Mouse (Mus musculus) embryonic stem cell, embryonic (primary cell): ENCODE results near the gene Cilp.

ENCODE experiments used
- CTCF ChIA-PET, 4 experiments: fragments of 300-600 bp in 2 of 4; fragments of 350-600 bp in 2 of 4; sonication (Branson Sonifier 250); formaldehyde crosslinking; loops; one replicate each; lab custom pipeline; 2022; ENCODE audit warnings: inconsistent platforms in 2 of 4; lab: Charles Lee
- POLR2A ChIA-PET, 4 experiments: fragments of 300-600 bp in 2 of 4; fragments of 350-600 bp in 2 of 4; sonication (Branson Sonifier 250); formaldehyde crosslinking; loops; one replicate each; lab custom pipeline; 2022; ENCODE audit warnings: antibody characterized with exemption in 4 of 4, inconsistent platforms in 1 of 4; lab: Charles Lee

Gene Cilp

DNA sequence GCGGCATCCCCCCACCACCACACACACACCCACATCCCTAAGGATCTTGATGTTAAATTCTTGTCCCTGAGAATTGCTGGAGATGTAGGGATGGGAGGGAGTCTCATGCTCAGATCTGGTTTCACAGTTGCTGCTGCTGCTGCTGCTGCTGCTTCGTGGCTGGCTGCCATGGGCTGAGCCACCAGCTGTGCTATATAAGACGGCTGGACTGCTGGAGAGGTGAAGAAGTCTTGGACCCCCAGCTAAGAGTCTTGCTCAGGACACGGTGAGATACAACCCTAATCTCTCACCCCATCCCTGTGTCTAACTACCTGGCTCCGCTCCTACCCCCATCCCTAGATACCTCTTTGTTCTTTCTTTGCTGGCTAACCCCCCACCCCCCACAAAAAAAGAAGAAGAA is at the start of gene Cilp:
Gene Cilp (plus strand): TSS at position 222 of the 400 bp plus-strand sequence.
- ChIA-PET POLR2A (interaction anchor here in 3 of 4 experiments (0.6 to 3.0 kb wide), 4 partner anchors 10 to 314 kb away, joined by 3 to 10 read pairs (median 3); no protein-coding TSS in a partner anchor), CTCF (no interaction called here)

DNA sequence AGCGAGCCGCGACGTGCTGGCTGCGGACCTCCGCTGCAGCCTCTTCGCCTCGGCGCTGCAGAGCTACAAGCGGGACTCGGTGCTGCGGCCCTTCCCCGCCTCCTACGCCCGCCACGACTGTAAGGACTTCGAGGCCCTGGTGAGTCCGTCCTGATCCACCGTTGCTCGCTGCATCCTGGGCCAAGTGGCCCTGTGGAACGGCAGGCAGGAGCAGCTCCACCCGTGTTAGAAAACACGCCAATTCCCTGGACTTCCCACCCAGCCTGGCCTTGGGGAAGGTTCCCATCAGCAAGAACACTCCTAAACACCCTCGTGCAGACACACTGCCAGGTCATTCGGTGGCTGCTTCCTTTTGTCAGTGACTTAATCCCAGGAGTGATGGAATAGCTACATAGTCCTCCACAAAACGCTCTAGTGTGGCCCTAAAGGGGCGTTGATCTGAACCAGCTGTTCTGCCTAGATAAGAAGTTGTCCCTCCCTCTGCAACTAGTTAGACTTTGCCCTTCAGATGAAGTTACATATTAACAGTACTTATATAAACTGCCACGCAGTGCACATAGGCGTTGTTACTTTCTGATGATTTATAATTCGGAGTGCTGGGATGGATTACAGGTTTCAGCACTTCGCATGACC is 49.4 kb upstream of the Cilp start:
- POLR2A ChIA-PET = interaction anchor here (0.5 to 16.2 kb wide), 82 partner anchors 8 to 750 kb away, joined by 3 to 238 read pairs (median 4); partner anchors contain the start of genes Parp16 (in 3 of the 4), Plekho2 (in 2 of the 4), Cilp (in 1 of the 4) and Dennd4a (in 1 of the 4)
- CTCF ChIA-PET = interaction anchor here (0.5 to 2.2 kb wide), 18 partner anchors 9 to 1032 kb away, joined by 3 to 11 read pairs (median 4); no protein-coding TSS in a partner anchor

DNA sequence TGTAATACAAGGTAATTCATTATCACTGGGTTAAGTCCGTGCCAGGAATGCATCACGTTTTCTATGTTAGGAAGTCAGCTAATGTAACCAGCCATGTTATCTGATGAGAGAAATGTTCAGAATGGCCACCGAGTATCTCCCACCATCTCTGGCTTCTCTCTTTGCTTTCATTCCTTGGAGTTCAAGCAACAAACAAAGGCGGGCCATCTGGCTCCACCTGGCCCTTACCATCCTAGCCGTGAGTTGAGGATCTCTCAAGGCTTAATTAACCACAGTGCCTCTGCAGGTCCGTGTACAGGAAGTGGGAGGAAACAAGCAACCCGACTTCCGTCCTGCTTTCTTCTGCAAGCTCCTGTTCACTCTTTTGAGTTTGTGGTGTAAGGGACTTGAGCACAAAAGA is 48.0 kb upstream of the Cilp start:
- ChIA-PET CTCF (interaction anchor here in 1 of 4 experiments (1.2 kb wide), 1 partner anchor 9 kb away, joined by 3 read pairs; no protein-coding TSS in a partner anchor), POLR2A (interaction anchor here in 2 of 4 experiments (0.9 to 16.2 kb wide), 7 partner anchors 9 to 216 kb away, joined by 3 to 238 read pairs (median 4); partner anchors contain the start of gene Parp16 (in 1 of the 2))

DNA sequence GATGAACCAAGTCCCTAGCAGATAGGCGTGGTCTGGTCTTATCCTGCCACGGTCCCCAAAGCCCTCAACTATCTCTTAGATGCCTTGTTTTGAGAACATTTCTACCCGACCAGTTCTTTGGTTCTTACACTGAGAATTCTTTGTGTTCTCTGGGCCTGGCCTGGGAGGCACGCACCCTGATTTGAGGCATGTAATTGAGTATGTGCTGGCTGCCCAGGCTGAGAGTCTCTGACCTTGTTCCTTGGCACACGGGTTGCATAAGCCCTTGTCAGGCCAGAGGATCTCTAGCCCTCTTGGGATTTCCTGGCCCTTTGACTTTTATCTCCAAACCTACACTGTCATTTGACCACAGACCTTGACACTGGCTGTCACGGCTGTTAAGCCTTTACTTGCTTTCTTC is 47.3 kb upstream of the Cilp start:
- POLR2A ChIA-PET = interaction anchor here in 2 of 4 experiments (0.9 to 16.2 kb wide), 7 partner anchors 9 to 215 kb away, joined by 3 to 238 read pairs (median 4); partner anchors contain the start of gene Parp16 (in 1 of the 2)
- CTCF ChIA-PET = interaction anchor here in 1 of 4 experiments (1.2 kb wide), 1 partner anchor 8 kb away, joined by 3 read pairs; no protein-coding TSS in a partner anchor

DNA sequence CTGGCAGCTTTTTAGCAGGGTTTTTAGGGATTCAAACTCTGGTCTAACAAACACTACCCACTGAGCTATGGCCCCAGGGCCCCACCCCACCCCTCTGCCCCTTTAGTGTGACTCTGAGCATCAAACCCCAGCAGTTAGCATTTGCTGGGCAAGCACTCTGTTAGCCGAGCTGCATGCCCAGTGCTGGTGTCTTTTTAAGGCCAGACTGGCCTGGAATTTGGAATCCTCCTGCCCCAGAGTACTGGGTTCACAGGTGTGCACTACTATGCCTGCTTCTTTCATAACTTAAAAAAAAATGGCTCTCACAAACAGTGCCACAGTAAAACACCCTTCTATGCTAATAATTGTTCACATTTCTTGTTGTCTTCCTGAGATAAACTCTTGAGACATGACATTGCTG is 46.1 kb upstream of the Cilp start:
- CTCF ChIA-PET = no interaction called here
- POLR2A ChIA-PET = interaction anchor here (0.6 to 16.2 kb wide), 10 partner anchors 9 to 213 kb away, joined by 3 to 238 read pairs (median 3); partner anchors contain the start of gene Parp16 (in 1 of the 4)

DNA sequence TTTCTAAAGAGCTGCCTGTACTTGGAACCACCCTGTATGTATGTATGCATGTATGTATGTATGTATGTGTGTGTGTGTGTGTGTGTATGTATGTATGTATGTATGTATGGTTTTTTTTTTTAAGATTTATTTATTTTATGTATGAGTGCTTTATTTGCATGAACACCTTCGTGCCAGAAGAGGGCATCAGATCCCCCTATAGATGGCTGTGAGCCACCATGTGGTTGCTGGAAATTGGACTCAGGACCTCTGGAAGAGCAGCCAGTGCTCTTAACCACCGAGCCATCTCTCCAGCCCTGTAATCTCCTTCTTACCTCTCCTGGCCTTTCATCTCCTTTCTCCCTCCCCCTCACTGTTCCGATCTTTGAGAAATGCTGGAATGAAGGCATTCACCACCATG is 44.6 kb upstream of the Cilp start:
- ChIA-PET POLR2A (interaction anchor here in 2 of 4 experiments (0.8 to 16.2 kb wide), 3 partner anchors 19 to 199 kb away, joined by 3 to 238 read pairs (median 3); partner anchors contain the start of genes Hacd3 (in 1 of the 2) and Parp16 (in 1 of the 2)), CTCF (interaction anchor here in 1 of 4 experiments (0.6 kb wide), 1 partner anchor 22 kb away, joined by 10 read pairs; no protein-coding TSS in a partner anchor)

DNA sequence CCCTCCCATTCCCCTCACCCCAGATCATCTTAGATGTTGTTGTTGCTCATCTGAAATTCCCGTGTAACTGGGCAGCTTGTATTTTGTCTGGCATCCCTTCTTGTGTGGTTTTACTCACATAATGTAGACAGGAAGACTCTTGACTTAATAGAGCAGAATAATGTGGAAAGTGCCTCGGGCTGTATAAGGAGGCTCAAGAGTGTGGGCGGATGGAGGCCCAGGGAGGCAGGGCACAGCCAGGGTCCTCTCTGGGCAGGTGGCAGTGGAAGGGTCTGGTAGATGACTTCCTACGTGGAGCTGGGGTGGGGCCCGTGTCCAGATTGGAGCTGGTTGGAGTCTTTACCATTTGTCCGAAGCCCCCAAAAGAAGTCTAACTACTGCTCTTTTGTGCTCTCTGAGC is 41.1 kb upstream of the Cilp start:
- CTCF ChIA-PET = interaction anchor here in 1 of 4 experiments (0.7 to 3.4 kb wide), 2 partner anchors 9 to 32 kb away, joined by 3 to 11 read pairs; no protein-coding TSS in a partner anchor
- POLR2A ChIA-PET = interaction anchor here in 3 of 4 experiments (0.6 to 16.2 kb wide), 7 partner anchors 9 to 127 kb away, joined by 3 to 238 read pairs (median 7); partner anchors contain the start of gene Parp16 (in 1 of the 3)

DNA sequence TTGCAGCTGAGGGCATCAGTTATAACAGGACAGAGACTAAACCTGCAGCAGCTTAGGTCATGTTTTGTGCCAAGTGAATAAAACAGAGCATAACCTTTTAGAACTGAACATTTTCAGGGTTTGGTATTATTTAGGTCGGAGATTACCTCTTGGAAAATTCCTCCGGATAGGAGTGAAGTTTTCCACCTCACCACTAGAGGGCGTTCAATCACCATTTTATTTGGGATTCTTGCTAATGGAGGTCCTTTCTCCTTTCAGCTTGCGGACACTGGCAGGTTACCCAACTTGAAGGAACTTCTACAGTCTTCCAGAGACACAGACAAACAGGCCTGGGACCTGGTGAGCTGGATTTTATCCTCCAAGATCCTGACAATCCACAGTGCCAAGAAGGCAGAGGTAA is 39.2 kb upstream of the Cilp start:
- ChIA-PET CTCF (interaction anchor here (0.6 to 3.4 kb wide), 22 partner anchors 9 to 1937 kb away, joined by 3 to 11 read pairs (median 4); no protein-coding TSS in a partner anchor), POLR2A (interaction anchor here in 3 of 4 experiments (0.9 to 16.2 kb wide), 7 partner anchors 9 to 30 kb away, joined by 3 to 238 read pairs (median 3); partner anchors contain the start of gene Parp16 (in 1 of the 3))

DNA sequence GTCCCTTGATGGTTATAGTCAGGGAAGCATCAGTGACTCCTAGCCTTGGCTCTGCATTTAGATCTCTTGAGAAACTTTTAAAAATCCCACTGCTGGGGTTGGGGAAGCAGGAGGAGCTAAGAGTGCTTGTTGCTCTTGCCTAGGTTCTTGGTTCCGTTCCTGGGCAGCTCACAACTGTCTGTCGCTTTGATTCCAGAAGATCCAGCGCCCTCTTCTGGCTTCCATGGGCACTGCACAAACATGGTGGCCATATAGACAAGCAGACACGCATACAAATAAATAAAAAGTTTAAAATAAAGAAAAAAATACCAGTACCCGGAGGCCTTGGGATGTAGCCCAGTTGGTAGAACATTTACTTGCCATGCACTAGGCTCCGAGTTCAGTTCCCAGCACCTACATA is 34.7 kb upstream of the Cilp start:
- POLR2A ChIA-PET = interaction anchor here in 3 of 4 experiments (0.6 to 4.1 kb wide), 9 partner anchors 12 to 65 kb away, joined by 3 to 25 read pairs (median 6); no protein-coding TSS in a partner anchor

DNA sequence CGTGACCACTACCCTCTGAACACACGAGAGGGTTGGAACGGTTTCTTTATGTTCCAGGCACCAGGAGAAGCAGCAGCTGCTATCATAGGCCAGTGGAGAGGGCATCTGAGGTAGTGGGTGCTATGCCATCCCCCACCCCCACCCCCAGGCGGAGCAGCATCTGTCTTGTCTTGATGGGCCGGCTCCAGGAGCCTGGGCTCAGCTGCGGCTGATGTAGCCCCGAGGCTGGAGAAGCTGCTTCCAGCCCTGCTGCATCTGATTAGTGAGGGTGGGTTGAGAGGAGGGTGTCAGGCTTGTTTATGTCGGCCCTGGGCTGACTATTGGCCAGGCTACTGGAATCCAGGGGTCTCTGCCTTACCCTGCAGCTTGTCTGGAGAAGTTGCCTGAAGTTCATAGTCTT is 33.7 kb upstream of the Cilp start:
- CTCF ChIA-PET = interaction anchor here in 2 of 4 experiments (0.6 to 0.9 kb wide), 2 partner anchors 48 to 553 kb away, joined by 3 to 5 read pairs; no protein-coding TSS in a partner anchor

More for the DNA sequence above, 34.7 kb upstream of the Cilp start:
- CTCF ChIA-PET = interaction anchor here in 2 of 4 experiments (0.6 to 1.6 kb wide), 8 partner anchors 12 to 72 kb away, joined by 3 to 8 read pairs (median 5); no protein-coding TSS in a partner anchor

DNA sequence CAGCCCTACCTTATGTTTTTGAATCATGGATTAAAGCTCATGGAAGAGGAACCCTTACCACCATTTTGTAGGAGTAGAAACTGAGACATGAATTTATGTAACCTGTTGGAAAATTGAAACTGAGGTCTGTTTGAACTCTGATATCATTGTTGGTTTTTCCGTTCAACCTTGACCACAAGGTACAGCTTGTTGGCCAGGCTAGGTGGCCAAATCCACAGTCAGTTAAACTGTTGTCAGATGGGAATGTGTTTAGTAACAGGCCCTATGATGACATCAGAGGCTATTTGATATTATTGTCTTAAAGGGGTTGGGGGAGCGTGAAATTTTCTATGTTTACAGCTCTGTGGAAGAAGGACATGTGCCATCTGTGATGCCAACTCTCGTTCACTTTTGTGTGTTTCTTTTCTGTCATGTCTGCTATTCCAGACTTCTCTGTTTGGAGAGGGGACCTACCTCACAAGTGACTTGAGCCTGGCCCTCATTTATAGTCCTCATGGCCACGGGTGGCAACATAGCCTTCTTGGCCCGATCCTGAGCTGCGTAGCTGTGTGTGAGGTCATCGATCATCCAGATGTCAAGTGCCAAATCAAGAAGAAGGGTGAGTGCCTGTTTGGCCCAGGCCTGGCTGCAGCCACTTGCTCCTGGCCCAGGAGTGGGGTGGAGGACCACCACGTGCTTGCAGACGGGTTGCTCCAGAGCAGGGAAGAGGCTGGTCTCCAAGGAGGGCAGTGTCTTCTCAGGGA is 31.6 kb upstream of the Cilp start:
- ChIA-PET CTCF (interaction anchor here in 1 of 4 experiments (1.3 kb wide), 1 partner anchor 39 kb away, joined by 4 read pairs; no protein-coding TSS in a partner anchor), POLR2A (interaction anchor here (0.7 to 1.8 kb wide), 8 partner anchors 14 to 510 kb away, joined by 3 to 6 read pairs (median 4); no protein-coding TSS in a partner anchor)

More for the DNA sequence above, 33.7 kb upstream of the Cilp start:
- POLR2A ChIA-PET = interaction anchor here in 2 of 4 experiments (1.1 to 4.1 kb wide), 7 partner anchors 13 to 54 kb away, joined by 3 to 25 read pairs (median 6); no protein-coding TSS in a partner anchor

DNA sequence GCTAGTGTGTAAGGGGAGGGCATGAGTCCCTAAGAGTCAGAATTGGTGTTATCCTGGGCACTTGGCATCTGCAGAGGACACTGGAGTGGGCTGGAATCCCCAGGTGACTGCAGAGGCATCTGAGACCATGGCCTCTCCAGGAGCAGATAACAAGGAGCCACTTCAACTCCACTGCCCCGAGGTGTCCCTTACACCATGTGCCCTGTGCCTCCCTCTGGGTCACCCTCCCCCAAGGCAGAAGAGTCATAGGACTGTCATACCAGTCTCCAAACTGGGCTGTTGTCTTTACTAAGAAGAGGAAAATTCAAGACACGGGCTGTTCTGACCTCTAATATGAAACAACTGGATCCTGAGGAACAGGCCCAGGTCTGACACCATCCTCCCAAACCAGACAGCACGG is 30.2 kb upstream of the Cilp start:
- POLR2A ChIA-PET = interaction anchor here in 3 of 4 experiments (0.6 to 1.7 kb wide), 6 partner anchors 9 to 38 kb away, joined by 3 to 5 read pairs (median 3); no protein-coding TSS in a partner anchor
- CTCF ChIA-PET = no interaction called here

DNA sequence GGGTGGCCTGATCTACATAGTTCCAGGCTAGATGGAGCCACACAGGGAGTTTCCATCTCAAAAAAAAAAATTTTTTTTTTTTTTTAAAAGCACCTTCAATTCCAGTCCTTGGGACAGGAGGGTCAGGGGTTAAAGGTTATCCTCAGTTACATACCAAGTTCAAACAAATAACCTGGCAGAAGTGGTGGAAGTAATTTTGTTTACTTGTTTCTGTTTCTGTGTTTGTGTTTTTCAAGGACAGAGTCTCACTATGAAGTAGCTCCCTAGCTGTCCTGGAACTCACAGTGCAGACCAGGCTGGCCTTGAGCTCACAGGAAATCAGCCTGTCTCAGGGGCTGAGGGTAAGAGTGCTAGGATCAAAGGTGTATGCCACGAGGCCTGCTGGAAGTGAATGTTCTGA is 29.4 kb upstream of the Cilp start:
- ChIA-PET CTCF (no interaction called here), POLR2A (interaction anchor here (0.6 to 2.9 kb wide), 12 partner anchors 10 to 828 kb away, joined by 3 to 10 read pairs (median 3); no protein-coding TSS in a partner anchor)

DNA sequence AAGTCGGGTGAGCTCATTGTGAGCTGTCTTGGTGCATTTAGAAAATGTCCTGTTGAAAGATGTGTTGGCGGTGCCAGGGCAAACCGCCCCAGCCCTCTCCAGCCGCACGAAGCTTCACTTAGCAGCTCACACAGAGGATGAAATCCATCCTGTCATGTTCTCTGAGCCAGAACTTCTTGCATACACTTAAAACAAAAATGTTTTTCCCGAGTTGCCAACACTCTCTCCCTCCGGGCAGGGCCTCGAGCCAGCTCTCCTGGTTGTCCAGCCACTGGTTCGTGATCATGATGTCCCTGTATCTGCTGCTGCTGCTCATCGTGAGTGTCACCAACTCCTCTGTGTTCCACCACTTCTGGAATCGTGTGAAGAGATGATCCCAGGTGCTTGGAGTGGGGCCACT is 27.4 kb upstream of the Cilp start:
- ChIA-PET CTCF (interaction anchor here in 3 of 4 experiments (0.6 to 0.7 kb wide), 6 partner anchors 12 to 361 kb away, joined by 3 to 5 read pairs (median 3); no protein-coding TSS in a partner anchor), POLR2A (interaction anchor here (0.6 to 2.9 kb wide), 8 partner anchors 10 to 287 kb away, joined by 3 to 10 read pairs (median 3); no protein-coding TSS in a partner anchor)

DNA sequence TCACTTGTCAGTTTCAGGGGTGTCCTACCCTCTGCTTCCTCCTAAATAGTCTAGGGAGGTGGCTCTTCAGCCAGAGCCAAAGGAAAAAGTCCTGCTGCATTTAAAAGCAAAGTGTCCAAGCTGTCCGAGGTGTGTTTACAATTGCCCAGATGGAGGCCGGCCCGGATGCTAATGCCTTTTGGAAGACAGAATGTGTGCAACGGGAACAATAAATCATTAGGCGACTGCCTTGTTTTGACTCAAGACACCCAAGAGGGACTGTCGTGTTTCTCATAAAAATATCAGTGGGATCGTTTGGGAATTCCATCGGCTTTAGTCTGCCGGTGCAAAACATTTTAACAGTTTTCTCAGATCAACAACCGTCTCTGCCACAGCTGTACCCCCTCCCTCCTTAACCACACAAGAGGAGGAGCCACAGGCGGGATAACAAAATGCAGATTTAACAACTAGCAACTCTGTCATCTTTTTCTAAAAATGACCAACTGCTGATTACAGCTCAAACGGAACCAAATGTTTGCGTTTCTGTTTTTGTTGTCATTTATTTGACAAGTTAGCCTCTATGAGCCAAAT is 26.7 kb upstream of the Cilp start:
- CTCF ChIA-PET = interaction anchor here in 1 of 4 experiments (1.5 kb wide), 1 partner anchor 12 kb away, joined by 4 read pairs; no protein-coding TSS in a partner anchor
- POLR2A ChIA-PET = interaction anchor here in 1 of 4 experiments (0.9 to 2.9 kb wide), 4 partner anchors 9 to 42 kb away, joined by 3 to 10 read pairs (median 3); no protein-coding TSS in a partner anchor

DNA sequence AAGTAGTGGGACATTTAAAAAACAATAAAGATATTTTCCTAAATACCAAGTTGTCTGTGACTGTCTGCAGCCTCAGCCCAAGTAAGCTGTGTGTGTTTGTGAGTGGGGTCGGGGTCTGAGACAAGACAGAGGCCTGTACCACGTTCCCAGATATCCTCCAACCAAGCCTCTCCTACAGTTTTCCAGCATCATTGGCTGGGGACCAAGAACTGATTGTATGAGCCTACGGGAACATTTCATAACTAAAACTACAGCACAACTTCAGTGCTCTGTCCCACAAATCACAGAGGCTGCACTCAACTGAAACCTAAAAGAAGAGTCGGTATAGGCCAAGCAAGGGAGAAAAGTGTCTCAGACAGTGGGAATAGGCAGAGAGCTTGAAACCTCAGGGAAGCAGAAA is 25.8 kb upstream of the Cilp start:
- ChIA-PET POLR2A (interaction anchor here in 1 of 4 experiments (1.2 kb wide), 1 partner anchor 24 kb away, joined by 3 read pairs; no protein-coding TSS in a partner anchor), CTCF (interaction anchor here in 1 of 4 experiments (1.5 kb wide), 1 partner anchor 13 kb away, joined by 4 read pairs; no protein-coding TSS in a partner anchor)
